Mouse (Mus musculus) small intestine, adult 2 months (tissue): Measurements from ENCODE around the gene Ina.

ENCODE experiments used
- CTCF ChIP-seq: fragments of 200-500 bp; IDR thresholded peaks from 2 replicates; pipeline ENCODE4 v1.5.1; 2012; ENCODE audit warnings: low read depth, mild to moderate bottlenecking, control low read depth, inconsistent platforms, low read length, moderate library complexity, mixed read lengths; ENCODE audit not compliant: insufficient replicate concordance, insufficient read length; ENCODE audit errors: extremely low read depth
- POLR2A ChIP-seq: fragments of 200-500 bp; IDR thresholded peaks from 2 replicates; pipeline ENCODE4 v1.6.1; 2012; ENCODE audit warnings: low read depth, mild to moderate bottlenecking, control low read depth, inconsistent platforms, low read length, moderate library complexity

DNA sequence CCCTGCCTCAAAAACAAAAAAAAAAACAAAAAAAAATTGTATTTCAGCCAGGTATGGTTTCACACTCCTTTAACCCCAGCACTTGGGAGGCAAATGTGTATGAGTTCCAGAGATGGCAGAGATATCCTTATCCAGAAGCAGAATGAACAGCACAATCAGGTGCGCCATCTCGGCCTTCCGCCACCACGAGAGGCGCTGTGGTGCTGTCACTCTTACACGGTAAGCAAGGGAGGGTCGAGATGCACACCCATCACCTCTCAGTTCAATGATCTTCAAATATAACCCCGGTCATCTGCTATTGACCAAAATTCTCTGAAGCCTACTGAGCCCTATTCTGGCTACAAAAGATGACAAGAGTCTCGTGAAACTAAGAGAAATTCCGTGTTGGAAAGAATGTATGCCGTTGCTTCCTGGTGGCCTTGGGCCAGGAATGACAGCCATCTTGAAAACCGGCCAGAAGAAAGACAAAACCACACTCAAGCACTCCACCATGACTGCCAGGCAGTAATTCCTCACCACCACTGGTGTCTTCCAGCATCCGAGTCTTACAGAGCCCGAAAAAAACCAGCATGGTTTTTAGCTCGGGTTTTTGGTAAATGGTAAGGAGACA, 1.9 kb upstream of the Ina start:
- TF ChIP-seq CTCF (no peak), POLR2A (no peak)
